Mouse (Mus musculus) layer of hippocampus, postnatal 10 days (tissue): ENCODE data around the gene Adcy2. TPM values are rescaled to one million over a fixed set of nuclear protein-coding genes. Genes with fewer than 3 reads are reported as not detected.

Source experiments
- DNase-seq, 2 experiments: peaks; one replicate each; pipeline ENCODE4 v3.0.0; 2021; ENCODE audit warnings: low spot score in 2 of 2
- long read RNA-seq: library from polyadenylated mRNA; stranded (forward); transcript quantifications from one replicate; pipeline ENCODE4 v2.0.0, GENCODE M21; 2023
- total RNA-seq, 2 experiments: library from RNA; stranded (reverse); gene quantifications; 2 replicates each; pipeline ENCODE4 v1.2.3; 2021

The Adcy2 gene
- total RNA-seq, result 10 to 100 TPM; 69.2 to 73.5 TPM
- long read RNA-seq, full-length matches to known transcripts, result 30 of 43 reads
- long read RNA-seq, partial matches to known transcripts, result 7 of 43 reads
- long read RNA-seq, other reads (novel, unspliced or antisense), result 6 of 43 reads

DNA sequence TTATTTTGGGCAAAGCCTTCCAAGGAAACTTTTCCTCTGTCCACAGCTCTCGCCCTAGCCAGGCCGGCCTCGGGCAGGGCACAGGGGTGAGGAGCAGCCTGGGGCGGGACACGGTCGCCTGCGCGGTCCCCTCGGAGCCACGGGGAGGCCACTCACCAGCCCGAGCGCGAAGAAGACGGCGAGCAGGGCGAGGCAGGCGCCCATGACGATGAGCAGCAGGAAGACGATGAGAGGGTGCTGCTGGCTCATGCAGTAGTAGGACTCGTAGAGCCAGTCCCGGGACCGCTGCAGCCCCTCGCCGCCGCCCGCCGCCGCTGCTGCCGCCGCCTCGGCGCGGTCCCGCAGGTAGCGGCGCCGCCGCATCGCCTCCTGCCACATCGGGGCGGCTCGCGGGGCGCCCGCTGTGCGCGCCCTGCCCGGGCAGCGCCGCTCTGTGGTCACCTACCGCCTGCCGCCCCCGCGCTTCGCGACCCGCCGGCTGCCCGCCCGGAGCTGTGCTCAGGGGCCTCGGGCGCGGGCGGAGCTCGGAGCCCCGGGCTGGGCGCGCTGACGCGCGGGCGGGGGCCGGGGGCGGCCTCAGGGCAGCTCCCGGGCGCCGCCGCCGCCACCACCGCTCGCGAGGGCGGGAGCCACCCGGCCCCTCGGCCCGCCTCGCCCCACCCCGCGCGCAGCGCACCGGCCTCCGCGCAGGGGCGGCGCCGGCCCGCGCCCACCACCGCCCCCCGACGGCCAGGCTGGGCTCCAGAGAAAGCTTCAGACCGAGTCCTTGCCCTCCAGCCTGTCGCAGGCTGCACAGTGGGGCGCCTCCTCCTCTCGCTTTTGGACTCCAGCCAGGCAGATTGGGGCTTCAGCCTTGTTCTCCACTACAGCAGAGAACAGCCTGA, at the start of gene Adcy2:
Gene Adcy2, minus strand, starts transcription at position 624 of the 884 bp plus-strand sequence.
- DNase-seq, result peak; percentile 77 to 81

- DNase-seq, result peak; percentile 9 to 33
Measured at GRCm38 (mm10) chr13:69036991-69037597, 37.8 kb upstream of the Adcy2 start.

- no peak for DNase-seq
Measured at GRCm38 (mm10) chr13:69034621-69035020, 35.3 kb upstream of the Adcy2 start.

- DNase-seq, result no peak
Measured at GRCm38 (mm10) chr13:69033532-69033931, 34.2 kb upstream of the Adcy2 start.

DNA sequence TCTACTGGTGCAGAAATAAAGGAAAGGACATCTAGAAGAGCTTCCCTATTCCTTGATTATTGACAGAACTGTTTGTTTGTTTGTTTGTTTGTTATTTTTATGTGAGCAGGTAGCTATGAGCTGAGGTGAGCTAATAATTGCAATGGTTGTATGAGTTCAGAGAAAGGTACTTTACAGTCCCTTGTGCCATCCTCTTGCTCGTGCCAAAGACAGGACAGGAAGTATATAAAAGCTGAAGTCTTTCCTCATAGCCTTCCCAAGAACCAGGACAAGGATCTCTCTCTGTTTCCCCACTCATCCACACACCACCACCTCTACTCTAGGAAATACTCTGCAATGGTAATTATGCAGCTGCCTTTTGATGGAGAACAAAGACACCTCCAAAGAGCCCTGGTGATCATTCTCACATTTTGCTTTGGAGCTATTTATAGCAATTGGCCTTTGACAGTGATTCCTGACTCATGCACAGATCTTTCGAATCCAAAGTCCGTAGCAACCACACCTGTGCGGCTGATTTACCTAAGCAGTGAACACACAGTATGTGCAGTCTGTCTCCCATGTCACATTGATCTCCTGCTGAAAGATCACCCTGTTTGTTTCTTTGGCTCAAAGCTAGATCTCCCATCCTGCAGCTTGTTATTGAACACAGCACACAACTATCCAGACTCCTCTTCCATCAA, 29.9 kb upstream of the Adcy2 start:
- DNase-seq, result no peak

- DNase-seq, result no peak
Measured at GRCm38 (mm10) chr13:69024964-69025363, 25.6 kb upstream of the Adcy2 start.

DNA sequence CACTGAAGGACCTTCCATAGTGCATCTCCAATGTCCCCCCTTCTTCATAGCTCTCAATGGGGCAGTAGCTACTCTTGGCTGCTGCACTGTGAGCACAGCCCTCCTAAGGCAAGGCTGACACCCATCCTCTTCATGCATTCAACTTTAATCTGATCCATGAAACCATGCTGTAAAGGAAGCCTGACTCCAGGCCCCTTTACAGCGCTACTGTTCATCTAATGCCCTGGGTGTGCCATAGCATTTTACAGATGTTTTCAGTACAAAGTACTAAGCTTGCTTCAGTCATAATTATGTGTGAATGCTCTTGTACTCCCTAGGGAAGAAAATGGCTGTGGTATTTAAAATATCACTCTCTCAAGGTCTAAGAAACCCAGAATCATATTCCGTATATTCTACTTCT, 23.9 kb upstream of the Adcy2 start:
- no peak for DNase-seq

- DNase-seq, result no peak
Measured at GRCm38 (mm10) chr13:69020574-69020973, 21.2 kb upstream of the Adcy2 start.

- DNase-seq, result no peak
Measured at GRCm38 (mm10) chr13:69006915-69007314, 7.6 kb upstream of the Adcy2 start.

DNA sequence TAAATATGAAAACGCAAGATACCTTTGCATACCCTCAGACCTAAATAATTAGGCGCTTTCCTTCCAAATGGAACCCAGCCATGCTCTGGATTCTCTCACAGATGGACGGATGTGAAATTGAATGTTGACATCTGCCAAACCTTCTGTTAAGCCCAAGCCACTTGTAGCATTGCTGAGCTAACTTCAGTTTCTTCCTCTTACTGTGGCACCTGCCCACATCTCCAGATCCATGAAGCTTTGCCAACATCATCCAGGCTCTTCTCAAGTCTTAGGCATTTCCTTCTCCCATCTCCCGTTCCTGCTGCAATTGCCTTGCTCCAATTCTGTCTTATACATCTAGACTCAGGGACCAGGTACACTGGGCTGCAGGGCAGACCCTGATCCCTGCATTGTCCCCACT, 6.8 kb upstream of the Adcy2 start:
- peak in 1 of 2 experiments; percentile 31 for DNase-seq

DNA sequence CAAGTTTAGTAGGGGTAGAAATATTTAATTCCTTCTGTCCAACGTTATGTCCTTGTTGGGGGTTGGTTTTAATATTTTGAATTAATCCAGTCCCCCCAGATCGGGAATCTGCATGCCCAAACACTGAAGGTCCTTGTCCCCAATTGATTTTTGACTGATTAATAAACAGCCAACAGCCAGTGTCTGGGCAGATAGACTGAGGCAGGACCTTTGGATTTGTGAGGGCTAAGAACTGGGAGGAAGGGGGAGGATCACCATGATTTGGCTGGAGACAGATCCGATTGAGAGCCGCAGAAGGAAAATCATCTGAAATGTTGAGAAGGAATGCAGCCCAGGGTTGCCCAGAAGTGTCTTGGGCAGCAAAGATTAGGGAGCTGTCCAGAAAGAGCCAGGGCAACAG, 5.1 kb upstream of the Adcy2 start:
- DNase-seq, result no peak

DNA sequence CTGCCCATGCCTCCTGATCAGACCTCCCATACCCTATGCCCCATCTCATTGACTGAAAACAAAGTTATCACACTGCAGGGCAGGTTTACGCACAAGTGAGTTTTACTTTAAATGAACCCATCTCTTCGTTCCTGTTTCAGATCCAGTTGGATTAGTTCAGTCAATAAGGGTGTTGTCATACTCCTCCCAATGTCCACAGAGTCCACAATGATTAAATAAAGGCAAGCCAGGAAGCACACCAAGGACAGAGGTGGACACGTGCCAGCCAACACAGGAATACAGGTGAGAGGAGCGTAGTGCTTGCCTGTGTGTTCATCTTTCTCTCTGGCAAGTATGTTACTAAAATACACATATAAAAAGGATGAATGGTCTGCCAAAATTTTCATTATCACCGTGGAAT, 3.3 kb upstream of the Adcy2 start:
- DNase-seq, result no peak

DNA sequence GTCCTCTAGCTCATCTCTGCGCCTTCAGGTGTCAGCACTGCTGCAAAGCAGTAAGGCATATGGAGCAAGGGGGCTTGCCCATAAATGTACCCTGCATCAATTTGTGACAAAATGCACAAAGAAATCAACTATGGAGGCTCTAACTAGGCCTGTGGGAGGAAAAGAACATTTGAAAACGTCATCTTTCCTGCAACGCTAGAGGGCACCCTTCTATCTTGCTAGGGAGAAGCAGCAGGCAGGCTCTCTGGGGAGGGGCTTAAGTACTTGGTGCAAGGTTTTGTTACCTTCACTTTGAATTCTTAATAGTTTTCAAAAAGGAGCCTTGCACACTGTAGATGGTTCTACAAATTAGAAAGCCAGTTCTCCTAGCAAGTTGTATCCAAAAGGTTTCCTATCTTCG, 2.8 kb upstream of the Adcy2 start:
- DNase-seq, result peak; percentile 75 to 81

- no peak for DNase-seq
Measured at GRCm38 (mm10) chr13:68999826-69000225, 485 bp upstream of the Adcy2 start.

GRCm38 (mm10) chr13:68998558-68998917, 803 bp downstream of the Adcy2 start:
- DNase-seq, result peak; percentile 34 to 54

DNA sequence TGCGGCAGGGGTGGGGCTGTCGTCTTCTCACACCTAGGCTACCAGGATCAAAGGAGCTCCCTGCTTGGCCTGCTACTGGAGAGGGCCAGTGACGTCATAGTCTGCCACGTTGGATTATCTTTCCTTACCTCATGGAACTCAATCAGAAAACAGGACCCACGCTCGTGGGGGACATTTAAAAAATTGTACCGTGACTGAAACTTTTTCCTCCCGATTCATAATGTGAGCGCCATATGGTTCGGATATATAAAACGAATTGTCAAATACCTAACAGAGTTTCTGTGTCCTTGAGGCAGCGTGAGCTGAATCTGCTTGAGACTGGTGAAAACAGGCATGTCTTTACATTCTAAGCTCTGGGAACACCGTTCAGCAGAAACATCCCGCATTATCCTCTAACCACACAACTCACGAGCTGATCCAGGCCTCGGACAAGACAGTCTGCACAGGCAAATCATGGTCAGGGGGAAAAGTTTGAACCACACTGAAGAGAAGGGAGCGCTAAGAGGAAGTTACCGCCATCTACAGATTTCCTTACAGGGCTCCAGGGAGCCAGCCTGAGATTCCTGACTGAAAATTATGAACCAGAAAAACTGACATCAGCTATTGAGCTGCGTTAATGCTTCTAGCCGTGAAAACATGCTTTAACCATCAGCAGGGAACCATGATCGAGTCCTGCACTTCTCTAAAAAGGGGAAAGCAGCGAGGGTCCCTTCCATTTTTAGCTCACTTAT, 1.4 kb downstream of the Adcy2 start:
- peak in 1 of 2 experiments; percentile 30 for DNase-seq

DNA sequence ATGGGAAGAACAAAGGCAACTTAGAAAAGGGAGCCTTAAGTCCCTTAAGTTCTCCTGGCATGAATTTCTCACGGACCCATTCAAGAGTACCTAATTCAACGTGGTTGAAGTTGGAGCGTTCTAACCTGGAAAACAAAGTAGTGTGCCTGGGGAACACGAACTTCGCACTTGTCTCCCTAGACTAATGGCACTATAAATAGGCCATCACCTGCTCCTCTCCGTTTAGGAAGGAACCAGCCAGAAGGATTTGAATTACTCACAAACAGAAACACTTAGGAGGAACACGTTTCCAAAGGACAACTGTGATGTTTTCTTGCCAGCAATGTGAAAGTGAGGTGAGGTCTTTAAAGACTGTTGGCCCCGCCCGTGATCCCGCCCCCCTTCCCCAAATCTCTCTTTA, 2.0 kb downstream of the Adcy2 start:
- DNase-seq, result no peak

DNA sequence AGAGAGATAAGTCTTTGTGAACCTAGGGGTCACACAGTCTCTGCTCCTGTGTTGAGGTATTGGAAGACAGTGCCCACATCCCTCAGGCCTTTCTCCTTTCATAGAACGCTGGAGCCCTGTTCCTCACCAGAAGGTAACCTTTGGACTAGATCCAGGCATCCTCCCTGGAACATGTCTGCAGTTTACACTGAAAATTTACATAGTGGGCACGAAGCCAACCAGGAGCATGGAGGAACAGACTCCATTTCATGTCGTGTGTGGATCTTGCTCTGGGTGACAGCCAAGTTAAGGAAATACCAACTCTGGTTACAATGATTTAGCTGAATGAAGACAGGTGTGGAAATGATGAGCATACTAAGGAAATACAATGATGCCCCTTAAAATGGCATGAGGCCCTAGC, 2.7 kb downstream of the Adcy2 start:
- no peak for DNase-seq

DNA sequence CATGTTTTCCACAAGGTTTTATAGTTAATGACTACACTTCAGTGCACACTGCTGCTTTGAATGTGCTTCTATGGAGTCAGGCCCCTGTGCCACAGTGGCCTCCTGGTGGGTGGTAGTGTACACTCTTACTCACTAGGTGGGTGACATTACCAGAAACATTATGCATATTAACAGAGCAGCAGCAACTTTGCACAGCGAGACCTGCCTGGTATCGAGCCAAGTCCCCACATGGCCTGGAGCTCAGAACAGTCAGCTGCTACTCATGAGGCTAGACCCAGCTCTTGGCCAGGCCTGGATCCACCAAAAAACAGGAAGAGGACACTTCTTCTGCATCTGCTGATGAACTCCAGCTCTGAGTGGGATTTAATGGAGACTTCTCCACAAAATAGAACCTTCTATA, 13.6 kb downstream of the Adcy2 start:
- DNase-seq, result no peak

- no peak for DNase-seq
Measured at GRCm38 (mm10) chr13:68984000-68984399, 15.3 kb downstream of the Adcy2 start.

- DNase-seq, result no peak
Measured at GRCm38 (mm10) chr13:68981048-68981447, 18.3 kb downstream of the Adcy2 start.
